8 mouse cellular contexts compared by ENCODE assay signal in the genomic region with DNA sequence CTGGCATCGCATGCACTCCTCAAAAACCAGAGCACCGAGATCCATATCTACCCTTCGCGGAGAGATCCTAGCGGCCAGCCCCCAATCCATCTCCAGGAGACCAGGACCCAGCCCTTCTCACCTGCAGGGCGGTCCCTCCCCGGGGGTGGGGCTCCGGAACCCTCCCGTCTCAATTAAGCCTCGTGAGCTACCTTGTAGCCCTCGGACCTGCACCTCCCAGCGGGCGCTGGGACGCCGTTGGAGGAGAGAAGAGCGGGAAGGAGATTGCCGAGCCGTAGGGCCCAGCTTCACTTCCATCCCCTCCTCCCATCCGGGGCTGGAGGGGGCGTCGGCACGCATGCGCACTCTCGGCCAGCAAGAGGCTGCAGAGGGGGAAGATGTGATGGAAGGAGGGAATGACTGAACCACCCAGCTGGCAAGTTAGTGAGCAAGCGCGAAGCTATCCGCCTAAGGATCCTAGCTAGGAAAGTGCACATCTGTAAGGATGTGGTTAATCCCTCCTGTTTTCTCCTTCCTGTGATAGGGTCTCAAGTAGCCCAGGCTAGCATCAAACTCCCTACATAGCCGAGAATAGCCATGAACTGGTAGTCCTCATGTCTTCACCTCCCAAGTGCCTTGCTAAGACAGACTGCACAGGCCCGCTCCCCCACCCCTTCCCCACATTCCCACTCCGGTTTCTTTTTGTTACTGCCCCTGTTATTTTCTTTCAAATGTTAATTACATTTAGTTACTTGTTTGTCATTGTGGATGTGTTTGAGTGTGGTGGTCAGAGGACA. TPM values are rescaled to one million over a fixed set of nuclear protein-coding genes. Genes with fewer than 3 reads are reported as not detected.
DNase-seq lines count a peak whose midpoint lies in the region; ATAC-seq and TF ChIP-seq lines count a peak whose summit lies in the region.

A gene (plus strand): TSS at position 214 of the 776 bp plus-strand sequence.
A gene (minus strand): TSS at position 312 of the 776 bp plus-strand sequence.

- peaks cover 22% of the 10 kb centered on the region for H3K27me3 ChIP-seq in embryonic facial prominence, embryonic 14.5 days (replicated peaks; ENCODE audit: control insufficient read depth, insufficient read depth, low read length)
- peaks cover 38% of the 10 kb centered on the region for H3K27me3 ChIP-seq in heart, embryonic 15.5 days
- H3K27me3 ChIP-seq in lung, postnatal 0 days (replicated peaks; ENCODE audit: insufficient read depth, low read length): 0 out of 2 replicates have a peak, but pooled peaks cover 9% of the 10 kb centered on the region

- no peaks in the 10 kb centered on the region for H3K36me3 ChIP-seq in embryonic facial prominence, embryonic 14.5 days (ENCODE audit: control insufficient read depth, insufficient read depth, low read length)
- no peaks in the 10 kb centered on the region for H3K36me3 ChIP-seq in heart, embryonic 15.5 days
- no peaks in the 10 kb centered on the region for H3K36me3 ChIP-seq in lung, postnatal 0 days (ENCODE audit: insufficient read depth, low read length)

- H3K9me3 ChIP-seq in embryonic facial prominence, embryonic 14.5 days (ENCODE audit: control insufficient read depth, low read length): no peaks in the 10 kb centered on the region
- H3K9me3 ChIP-seq in heart, embryonic 15.5 days (replicated peaks): no peaks in the 10 kb centered on the region
- H3K9me3 ChIP-seq in lung, postnatal 0 days (ENCODE audit: low read length): no peaks in the 10 kb centered on the region

- peak; percentile 89 for ATAC-seq in embryonic facial prominence, embryonic 14.5 days (ENCODE audit: low read depth)
- peak; percentile 47; the same call in 1 of the 2 replicates for ATAC-seq in heart, embryonic 15.5 days (replicated peaks; ENCODE audit: insufficient number of reproducible peaks, insufficient read depth, low FRiP score, low read depth)
- peak; percentile 52 for ATAC-seq in lung, postnatal 0 days

- DNase-seq in urinary bladder, postnatal 25 days (ENCODE audit: low spot score): peak; percentile 56
- no peak for DNase-seq in urinary bladder, postnatal 10 days (ENCODE audit: low spot score)
- peak; percentile 87 for DNase-seq in embryonic facial prominence, embryonic 14.5 days (ENCODE audit: low spot score)
- DNase-seq in layer of hippocampus, postnatal 10 days (ENCODE audit: low spot score in 2 of 2): peak; percentile 81 to 88
- DNase-seq in lung, postnatal 0 days (ENCODE audit: low spot score): peak; percentile 46
- peak; percentile 88 for DNase-seq in right cerebral cortex, postnatal 14 days
- no peak for DNase-seq in adrenal gland, adult 8-10 months

- H3K4me1 ChIP-seq in embryonic facial prominence, embryonic 14.5 days (ENCODE audit: control insufficient read depth, insufficient read depth, low read length): no peaks in the 10 kb centered on the region; the same call in 1 of the 2 replicates
- H3K4me1 ChIP-seq in heart, embryonic 15.5 days (replicated peaks): peaks cover 10% of the 10 kb centered on the region
- H3K4me1 ChIP-seq in lung, postnatal 0 days (ENCODE audit: insufficient read depth, low read depth, low read length): no peaks in the 10 kb centered on the region

- 5% methylated on average over 30 of the region's 30 CpGs for WGBS in embryonic facial prominence, embryonic 14.5 days
- 8% methylated on average over 29 of the region's 30 CpGs for WGBS in heart, embryonic 15.5 days
- 9% methylated on average over 24 of the region's 30 CpGs for WGBS in lung, postnatal 0 days

- no peak within 1 kb of the TSS for H3K27ac ChIP-seq in embryonic facial prominence, embryonic 14.5 days (replicated peaks; ENCODE audit: low read depth, low read length)
- no peak within 1 kb of the TSS for H3K27ac ChIP-seq in heart, embryonic 15.5 days
- no peak within 1 kb of the TSS for H3K27ac ChIP-seq in lung, postnatal 0 days (ENCODE audit: low read length)

- no peak for TF ChIP-seq CTCF in lung, postnatal 0 days (IDR thresholded peaks at IDR 0.05)

- no peak for TF ChIP-seq EP300 in lung, postnatal 0 days (IDR thresholded peaks at IDR 0.05)

- peak within 1 kb of the TSS; percentile 63 for H3K4me2 ChIP-seq in embryonic facial prominence, embryonic 14.5 days (ENCODE audit: low read depth, low read length)
- peak within 1 kb of the TSS; percentile 75 for H3K4me2 ChIP-seq in heart, embryonic 15.5 days
- peak within 1 kb of the TSS; percentile 60 for H3K4me2 ChIP-seq in lung, postnatal 0 days (replicated peaks; ENCODE audit: low read depth, low read length)

- peak within 1 kb of the TSS; percentile 47 for H3K4me3 ChIP-seq in embryonic facial prominence, embryonic 14.5 days (ENCODE audit: low read depth, low read length)
- peak within 1 kb of the TSS; percentile 52 for H3K4me3 ChIP-seq in heart, embryonic 15.5 days
- H3K4me3 ChIP-seq in lung, postnatal 0 days (ENCODE audit: low read depth, low read length): peak within 1 kb of the TSS; percentile 27

- H3K9ac ChIP-seq in embryonic facial prominence, embryonic 14.5 days (ENCODE audit: low read depth, low read length): peak within 1 kb of the TSS; percentile 65
- H3K9ac ChIP-seq in heart, embryonic 15.5 days: peak within 1 kb of the TSS; percentile 47
- H3K9ac ChIP-seq in lung, postnatal 0 days (replicated peaks; ENCODE audit: low read depth): 0 out of 2 replicates have a peak within 1 kb of the TSS, but pooled peaks have one; percentile 16

RNA-seq across cellular contexts. Expression of the first gene that starts in this region (rescaled TPM):
- 25.5 and 25.6 TPM in 2 replicates for polyA plus RNA-seq in embryonic facial prominence, embryonic 14.5 days (2014; fragmentation: Nextera tagmentation; extraction: Ambion mirVana)
- 20.5 and 23.6 TPM in 2 replicates for polyA plus RNA-seq in heart, embryonic 15.5 days (2015; fragmentation: Nextera tagmentation; extraction: Ambion mirVana)
- total RNA-seq in layer of hippocampus, postnatal 10 days (2021): 1 to 10 TPM; 7.7 to 8.7 TPM
- polyA plus RNA-seq in lung, postnatal 0 days (2015; fragmentation: Nextera tagmentation; extraction: Ambion mirVana): 13.4 and 14.5 TPM in 2 replicates
- total RNA-seq in adrenal gland, adult 8-10 months (2022): 10 to 100 TPM; 32.4 to 44.0 (median 39.1) TPM

RNA-seq across cellular contexts. Expression of the second gene that starts in this region (rescaled TPM):
- polyA plus RNA-seq in embryonic facial prominence, embryonic 14.5 days (2014; fragmentation: Nextera tagmentation; extraction: Ambion mirVana): 4.3 and 4.6 TPM in 2 replicates
- 0.92 and 1.4 TPM in 2 replicates for polyA plus RNA-seq in heart, embryonic 15.5 days (2015; fragmentation: Nextera tagmentation; extraction: Ambion mirVana)
- total RNA-seq in layer of hippocampus, postnatal 10 days (2021): 1 to 10 TPM; 8.2 to 8.7 TPM
- polyA plus RNA-seq in lung, postnatal 0 days (2015; fragmentation: Nextera tagmentation; extraction: Ambion mirVana): 1.5 TPM in 2 replicates
- total RNA-seq in adrenal gland, adult 8-10 months (2022): under 1 TPM; 0.20 to 0.59 (median 0.38) TPM

Comparison
In these comparisons a context has a peak if more than half of its experiments do, and no peak if none do; other contexts are left out.
1. RNA of the second gene that starts in this region (total RNA-seq): 8.2 to 8.7 TPM in layer of hippocampus, postnatal 10 days; 0.20 to 0.59 TPM in adrenal gland, adult 8-10 months; every median in the first group is over 4 times any median in the second.
2. DNase-seq: peak in urinary bladder, postnatal 25 days (single experiment), embryonic facial prominence, embryonic 14.5 days (single experiment), layer of hippocampus, postnatal 10 days (2 of 2), lung, postnatal 0 days (single experiment) and right cerebral cortex, postnatal 14 days (single experiment); none in urinary bladder, postnatal 10 days (single experiment) and adrenal gland, adult 8-10 months (single experiment).
3. Peak in every context shown above with its lines, with median percentiles within 50 percentile points of each other: ATAC-seq, H3K4me2 ChIP-seq, H3K4me3 ChIP-seq and H3K9ac ChIP-seq.